Mouse (Mus musculus) gastrocnemius, adult 2 months (tissue): ENCODE results near the gene Kirrel. TPM values are rescaled to one million over a fixed set of nuclear protein-coding genes. Genes with fewer than 3 reads are reported as not detected.
A peak's percentile ranks its signal among the peaks of the same experiment; 100 is the strongest.
"Not testable (repeated sequence)": the region's sequence is repeated elsewhere in the genome, so short reads cannot be mapped to it uniquely, and the experiment has no call there.

Experiments
- DNase-seq: peaks from one replicate; pipeline ENCODE4 v3.0.0; 2022
- H3K27ac ChIP-seq: fragments of 200-600 bp; 2 replicates; pipeline ENCODE4 v1.8.1; 2022; ENCODE audit warnings: mild to moderate bottlenecking
- H3K4me3 ChIP-seq: fragments of 200-600 bp; 2 replicates; pipeline ENCODE4 v1.8.1; 2022; ENCODE audit warnings: mild to moderate bottlenecking, moderate library complexity
- CTCF ChIP-seq: fragments of 200-600 bp; IDR thresholded peaks from 2 replicates; pipeline ENCODE4 v1.8.1; 2022; ENCODE audit warnings: antibody characterized with exemption, mild to moderate bottlenecking, moderate library complexity
- intact Hi-C: fragments of 180-260 bp; cut with DNase I; formaldehyde crosslinking; loops from one replicate; pipeline ENCODE4 v1.15.1; 2025
- total RNA-seq, 2 experiments: library from RNA; stranded (reverse); gene quantifications; 2 replicates each; pipeline ENCODE4 v1.2.3; 2021

Gene Kirrel
- total RNA-seq, 2 experiments from 2014 or later = 4.1 to 5.7 TPM

DNA sequence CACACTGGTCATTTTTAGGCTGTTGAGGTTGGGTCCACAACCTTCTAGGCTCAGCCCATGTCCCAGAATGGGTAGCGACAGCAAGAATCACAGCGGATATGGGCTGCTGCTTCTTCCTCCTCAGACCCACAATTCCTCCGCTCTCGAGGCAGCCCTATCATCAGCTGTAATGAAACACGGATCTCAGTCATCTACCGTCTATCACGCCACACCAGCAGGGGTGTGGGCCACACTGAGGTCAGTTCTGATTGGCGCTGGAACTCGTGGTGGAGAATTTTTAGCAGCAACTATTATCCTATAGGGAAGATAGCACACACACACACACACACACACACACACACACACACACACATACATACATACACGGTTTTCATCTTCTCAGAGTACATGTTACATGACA lies 25.1 kb downstream of the Kirrel start:
- TF ChIP-seq CTCF = no peak
- H3K27ac ChIP-seq = peak overlapping the region; percentile 86
- intact Hi-C loops = no loop called here
- no peak overlapping the region for H3K4me3 ChIP-seq
- DNase-seq = no peak

DNA sequence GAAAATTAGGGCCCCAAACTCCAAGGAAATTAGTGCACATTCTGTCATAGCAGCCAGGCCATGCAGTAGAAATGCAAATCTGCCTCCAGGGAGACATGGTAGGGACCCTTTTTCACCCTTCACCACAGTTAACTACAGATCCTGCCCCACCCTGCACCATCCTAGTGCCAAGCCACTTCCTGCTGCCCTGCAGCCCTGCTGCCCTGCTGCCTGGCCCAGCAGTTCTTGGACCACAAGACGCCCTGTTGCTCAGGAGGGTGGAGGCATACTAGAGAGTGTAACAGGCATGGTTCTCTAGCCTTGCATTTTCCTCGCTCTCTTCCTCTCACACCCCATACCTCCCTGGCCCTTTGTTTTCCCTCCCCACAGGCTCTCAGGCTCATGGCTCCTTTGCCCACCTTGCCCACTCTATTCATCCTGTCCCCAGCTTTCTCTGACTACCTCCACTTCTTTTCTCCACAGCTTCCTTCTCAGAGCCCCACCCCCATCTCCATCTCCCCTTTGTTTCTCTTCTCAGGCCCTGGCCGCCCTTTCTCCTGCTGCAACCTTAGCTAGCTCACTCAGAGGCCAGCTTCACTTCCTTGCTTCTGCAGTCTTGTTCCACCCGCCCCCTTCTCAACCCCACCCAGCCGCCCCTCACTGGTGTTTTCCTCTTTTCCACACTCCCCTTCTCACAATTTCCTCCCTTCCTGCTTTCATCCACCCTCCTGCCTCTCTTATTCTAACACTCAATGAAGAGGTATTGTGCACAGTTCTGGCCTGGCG lies 29.9 kb downstream of the Kirrel start:
- no peak for TF ChIP-seq CTCF
- Histone ChIP-seq H3K4me3 (no peak overlapping the region), H3K27ac (peak overlapping the region; percentile 32)
- intact Hi-C loops = no loop called here
- no peak for DNase-seq

GRCm38 (mm10) chr3:87140284-87140683 lies 34.3 kb downstream of the Kirrel start:
- intact Hi-C loops = no loop called here
- DNase-seq = no peak

GRCm38 (mm10) chr3:87136782-87137181 lies 37.8 kb downstream of the Kirrel start:
- no peak for DNase-seq
- no peak for TF ChIP-seq CTCF
- Histone ChIP-seq H3K4me3 (no peak overlapping the region), H3K27ac (no peak overlapping the region)
- intact Hi-C loops = no loop called here

More at GRCm38 (mm10) chr3:87140284-87140683, 34.3 kb downstream of the Kirrel start:
- Histone ChIP-seq H3K27ac (no peak overlapping the region), H3K4me3 (no peak overlapping the region)
- TF ChIP-seq CTCF = no peak

DNA sequence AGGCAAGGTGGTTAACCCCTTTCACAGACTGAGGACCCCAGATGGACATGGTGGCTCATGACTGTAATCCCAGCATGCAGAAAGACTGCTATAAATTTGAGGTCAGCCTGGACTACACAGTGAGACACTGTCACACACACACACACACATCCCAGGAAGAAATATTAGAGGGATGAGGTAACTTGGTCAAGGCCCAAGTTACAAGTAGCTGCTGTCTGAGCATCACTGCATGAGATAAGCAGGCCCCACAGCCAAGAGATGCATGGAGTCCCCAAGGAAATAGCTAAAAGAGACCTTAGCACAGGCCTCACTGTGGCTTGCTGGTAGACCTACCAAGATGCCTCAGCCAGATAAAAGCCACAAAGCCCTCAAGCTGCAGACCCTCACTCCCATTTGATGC lies 39.6 kb downstream of the Kirrel start:
- DNase-seq = peak; percentile 31
- H3K27ac ChIP-seq = 0 out of 2 replicates have a peak overlapping the region, but pooled peaks have one; percentile 12
- intact Hi-C loops = no loop called here
- H3K4me3 ChIP-seq = no peak overlapping the region
- TF ChIP-seq CTCF = no peak

DNA sequence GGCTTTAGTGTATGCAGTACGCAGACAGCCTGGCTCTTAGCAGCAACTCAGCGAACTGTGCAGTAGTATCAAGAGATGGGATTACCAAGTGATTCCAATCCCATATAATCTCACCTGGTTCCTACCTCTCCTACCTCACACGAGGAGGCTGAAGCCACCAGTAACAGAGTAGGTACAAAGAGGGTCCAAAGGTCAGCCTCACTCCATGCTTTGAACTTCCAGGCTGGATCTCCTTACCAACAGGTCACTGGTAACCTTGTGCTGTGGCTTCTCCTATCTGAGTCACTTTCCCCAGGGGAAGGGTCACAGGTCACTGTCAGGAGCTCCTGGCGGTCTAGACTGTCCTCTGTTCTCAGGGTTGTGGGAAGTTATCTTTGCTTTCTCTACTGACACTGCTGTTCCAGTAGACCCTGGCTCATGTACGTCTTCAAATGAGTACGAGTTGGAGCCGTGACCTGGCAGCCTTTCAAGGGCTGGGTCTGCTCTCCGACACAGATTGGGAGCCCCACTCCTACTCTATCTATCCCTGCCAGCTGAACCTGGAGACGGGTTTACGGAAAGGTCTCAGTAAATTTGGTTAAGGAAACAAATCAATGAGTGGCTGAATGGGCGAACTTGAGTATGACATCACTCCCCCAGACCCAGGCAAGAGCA lies 42.7 kb downstream of the Kirrel start:
- peak; percentile 46 for DNase-seq
- Histone ChIP-seq H3K27ac (peak overlapping the region; percentile 53), H3K4me3 (no peak overlapping the region)
- no peak for TF ChIP-seq CTCF
- intact Hi-C loops = no loop called here

- intact Hi-C loops = no loop called here
- H3K4me3 ChIP-seq = no peak overlapping the region
- no peak overlapping the region for H3K27ac ChIP-seq
- DNase-seq = no peak
- TF ChIP-seq CTCF = no peak
Measured at GRCm38 (mm10) chr3:87130933-87131332, 43.6 kb downstream of the Kirrel start.

- DNase-seq = no peak
- no peak for TF ChIP-seq CTCF
- no peak overlapping the region for H3K27ac ChIP-seq
- intact Hi-C loops = no loop called here
- no peak overlapping the region for H3K4me3 ChIP-seq
Measured at GRCm38 (mm10) chr3:87123795-87124194, 50.8 kb downstream of the Kirrel start.

DNA sequence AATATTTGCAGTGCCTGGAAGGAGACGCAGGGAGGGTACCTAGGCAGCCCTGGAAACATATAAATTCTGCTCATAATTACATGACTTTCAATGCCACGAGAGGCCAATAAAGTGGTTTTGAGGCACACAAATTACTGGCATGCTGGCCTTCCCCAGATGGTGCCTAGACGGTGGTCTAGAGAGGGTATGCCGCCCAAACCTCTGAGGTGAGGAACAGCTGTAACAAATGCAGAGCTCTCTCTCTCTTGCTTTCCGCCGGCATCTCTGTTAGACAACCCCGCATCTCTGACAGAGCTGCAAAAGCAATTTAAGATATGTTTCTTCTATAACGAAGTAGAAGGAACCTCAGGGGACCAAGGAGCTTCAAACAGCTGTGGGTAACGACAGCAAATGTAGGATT lies 56.3 kb downstream of the Kirrel start:
- intact Hi-C loops = no loop called here
- TF ChIP-seq CTCF = no peak
- H3K4me3 ChIP-seq = no peak overlapping the region
- H3K27ac ChIP-seq = peak overlapping the region; percentile 82
- no peak for DNase-seq

DNA sequence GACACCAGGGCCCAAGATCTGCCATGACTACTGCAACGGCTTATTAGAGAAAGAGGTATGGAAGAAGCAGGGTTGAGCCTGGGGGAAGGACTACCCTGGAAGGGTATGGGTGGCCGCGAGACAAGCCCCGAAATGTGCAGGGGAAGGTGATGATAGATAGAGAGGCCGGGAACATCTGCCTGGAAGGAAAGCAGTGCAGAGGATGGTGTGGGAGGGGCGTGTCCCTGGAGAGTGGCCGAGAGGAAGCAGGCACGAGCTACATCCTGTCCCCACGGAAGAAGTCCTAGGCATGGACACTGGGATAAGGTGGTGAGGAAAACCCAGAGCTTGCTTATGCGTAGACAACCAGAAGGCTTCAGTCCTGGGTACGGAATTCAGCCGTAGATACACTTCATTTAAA lies 56.9 kb downstream of the Kirrel start:
- DNase-seq = peak; percentile 46
- Histone ChIP-seq H3K4me3 (no peak overlapping the region), H3K27ac (peak overlapping the region; percentile 82)
- intact Hi-C loops = no loop called here
- no peak for TF ChIP-seq CTCF

DNA sequence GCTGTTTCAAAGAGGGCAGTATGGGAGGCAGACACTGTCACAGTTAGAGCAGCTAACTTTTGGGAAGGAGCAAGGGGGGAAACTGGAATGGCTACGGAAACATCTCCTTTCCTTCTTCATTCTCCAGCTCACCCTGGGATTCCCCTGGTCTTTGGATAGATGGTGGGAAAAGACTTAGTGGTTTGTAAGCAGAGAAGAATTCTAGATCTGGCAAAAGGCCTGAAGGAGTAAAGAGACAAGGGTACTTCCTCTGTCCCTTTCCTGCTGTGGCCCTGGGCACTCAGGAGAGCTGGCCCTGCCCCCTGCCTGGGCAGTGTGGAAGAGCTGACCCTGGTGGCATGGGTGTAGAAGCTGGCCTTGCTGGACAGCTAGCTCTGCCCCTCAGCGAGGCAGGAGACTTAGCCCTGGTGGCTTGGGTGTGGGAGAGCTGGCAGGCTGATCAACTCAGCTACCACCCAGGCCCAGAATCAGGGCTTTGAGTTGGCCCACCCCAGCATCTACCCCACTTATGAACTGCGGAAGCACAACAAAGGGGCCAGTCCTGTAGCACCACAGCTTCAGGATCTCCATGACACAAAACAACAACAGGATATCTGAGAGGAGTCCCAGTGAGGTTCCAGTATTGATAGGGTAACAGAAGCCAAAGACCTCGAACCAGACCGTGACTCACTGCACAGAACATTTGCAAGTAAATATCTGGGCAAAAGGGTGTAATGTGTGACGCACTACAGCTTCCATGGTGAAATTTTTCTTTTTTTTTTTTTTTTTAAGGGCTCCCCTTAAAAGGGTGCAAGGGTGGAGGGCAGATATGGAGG lies 58.6 kb downstream of the Kirrel start:
- Histone ChIP-seq H3K27ac (peak overlapping the region; percentile 82), H3K4me3 (no peak overlapping the region)
- no peak for TF ChIP-seq CTCF
- DNase-seq = no peak
- intact Hi-C loops = no loop called here

GRCm38 (mm10) chr3:87115271-87115670 lies 59.3 kb downstream of the Kirrel start:
- DNase-seq = no peak
- no peak for TF ChIP-seq CTCF
- Histone ChIP-seq H3K4me3 (no peak overlapping the region), H3K27ac (peak overlapping the region; percentile 82)
- intact Hi-C loops = no loop called here

DNA sequence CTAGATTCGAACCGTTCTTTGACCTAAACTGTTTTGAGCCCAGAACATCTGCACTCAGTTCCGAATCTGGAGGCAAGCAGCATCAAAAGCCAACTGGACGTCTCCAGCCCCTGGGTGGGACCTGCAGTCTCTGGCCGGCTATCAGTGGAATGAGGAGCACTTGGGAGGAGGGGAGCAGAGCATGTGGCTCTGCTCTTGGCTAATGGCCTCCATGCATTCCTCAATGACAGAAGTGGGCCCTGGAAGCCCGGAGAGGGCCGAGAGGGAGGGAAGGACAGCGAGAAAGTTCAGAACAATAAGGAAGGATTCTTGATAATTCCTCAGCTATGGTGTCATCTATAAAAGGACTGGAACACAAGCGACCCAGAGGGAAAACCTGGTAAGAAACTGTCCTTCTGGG lies 59.7 kb downstream of the Kirrel start:
- TF ChIP-seq CTCF = no peak
- peak; percentile 70 for DNase-seq
- intact Hi-C loops = no loop called here
- Histone ChIP-seq H3K27ac (peak overlapping the region; percentile 82), H3K4me3 (no peak overlapping the region)

- DNase-seq, intact Hi-C loops, H3K27ac ChIP-seq: not testable (repeated sequence)
Measured at GRCm38 (mm10) chr3:87113881-87114280, 60.7 kb downstream of the Kirrel start.

More at GRCm38 (mm10) chr3:87113881-87114280, 60.7 kb downstream of the Kirrel start:
- not testable (repeated sequence) for H3K4me3 ChIP-seq
